Mouse (Mus musculus) hindbrain, embryonic 12.5 days (tissue): ENCODE measurements around the gene Ldlrap1. TPM values are rescaled to one million over a fixed set of nuclear protein-coding genes. Genes with fewer than 3 reads are reported as not detected.

ENCODE experiments used
- ATAC-seq: fragments of 200-750 bp; cut with Nextera tagmentation; 2 replicates; pipeline ENCODE4 v1.8.0; 2017; ENCODE audit warnings: moderate TSS enrichment; ENCODE audit not compliant: low FRiP score
- H3K27ac ChIP-seq: fragments of 300-500 bp; sonication (generic); 2 replicates; pipeline ENCODE4 v1.5.1; 2016; ENCODE audit warnings: mild to moderate bottlenecking
- H3K27me3 ChIP-seq: fragments of 300-500 bp; sonication (generic); 2 replicates; pipeline ENCODE4 v1.6.1; 2016; ENCODE audit warnings: mild to moderate bottlenecking
- H3K36me3 ChIP-seq: fragments of 300-500 bp; sonication (generic); 2 replicates; pipeline ENCODE4 v1.6.1; 2016; ENCODE audit warnings: mild to moderate bottlenecking
- H3K4me1 ChIP-seq: fragments of 300-500 bp; sonication (generic); 2 replicates; pipeline ENCODE4 v1.6.1; 2016
- H3K4me2 ChIP-seq: fragments of 300-500 bp; sonication (generic); replicated peaks from 2 replicates; pipeline ENCODE4 v1.6.1; 2016; ENCODE audit warnings: mild to moderate bottlenecking
- H3K4me3 ChIP-seq: fragments of 300-500 bp; sonication (generic); 2 replicates; pipeline ENCODE4 v1.5.1; 2016; ENCODE audit warnings: mild to moderate bottlenecking
- H3K9ac ChIP-seq: fragments of 300-500 bp; sonication (generic); 2 replicates; pipeline ENCODE4 v1.6.1; 2016; ENCODE audit warnings: mild to moderate bottlenecking, moderate library complexity
- H3K9me3 ChIP-seq: fragments of 300-500 bp; sonication (generic); replicated peaks from 2 replicates; pipeline ENCODE4 v1.6.1; 2016; ENCODE audit warnings: mild to moderate bottlenecking
- WGBS: fragments of 180-500 bp; shearing (Covaris S2); methylation state at CpG from one replicate; pipeline ENCODE4 v1.1.7; 2016; 5-methylcytosine and 5-hydroxymethylcytosine counted together
- polyA plus RNA-seq: library from polyadenylated mRNA; unstranded; fragments of >200 nt; fragmentation: Nextera tagmentation; extraction: Ambion mirVana; gene quantifications from 2 replicates; pipeline ENCODE4 v1.2.1, GENCODE M21; 2016

Ldlrap1 gene
- 7.8 and 10.4 TPM in 2 replicates for polyA plus RNA-seq

- no peaks in the 10 kb centered on the region for H3K9me3 ChIP-seq
- H3K27ac ChIP-seq: no peak within 1 kb of the TSS
- WGBS: under 1% methylated on average over 78 of the region's 80 CpGs
- peak within 1 kb of the TSS; percentile 68 for H3K9ac ChIP-seq
- peaks cover 16% of the 10 kb centered on the region for H3K4me1 ChIP-seq
- H3K4me3 ChIP-seq: peak within 1 kb of the TSS; percentile 63
- peak; percentile 69 for ATAC-seq
- H3K4me2 ChIP-seq: peak within 1 kb of the TSS; percentile 92
- peaks cover 67% of the 10 kb centered on the region for H3K27me3 ChIP-seq
- H3K36me3 ChIP-seq: no peaks in the 10 kb centered on the region
Observed at GRCm38 (mm10) chr4:134767426-134768225, at the start of gene Ldlrap1. Gene Ldlrap1, minus strand, starts transcription at chr4:134768024.

DNA sequence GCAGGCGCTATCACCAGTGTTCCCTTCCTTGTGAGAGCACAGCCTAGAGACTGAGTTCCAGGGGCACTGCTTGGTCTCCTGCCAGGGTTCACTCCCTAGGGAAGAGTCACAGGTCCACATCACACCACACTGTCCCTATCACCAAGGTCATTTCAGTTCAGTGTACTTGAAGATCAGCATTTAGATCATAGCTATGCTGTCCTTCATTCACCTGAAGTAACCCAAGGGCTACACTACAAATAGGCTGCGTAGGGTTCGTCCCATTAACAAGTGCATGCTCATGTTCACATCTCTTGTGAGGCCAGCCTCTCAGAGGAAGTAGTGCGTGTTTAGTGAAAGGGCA lies 46.4 kb upstream of the Ldlrap1 start:
- Histone ChIP-seq H3K36me3 (peaks cover 48% of the 10 kb centered on the region), H3K27ac (no peak overlapping the region), H3K9me3 (no peaks in the 10 kb centered on the region), H3K27me3 (no peaks in the 10 kb centered on the region), H3K4me2 (no peak overlapping the region), H3K9ac (no peak overlapping the region), H3K4me3 (no peak overlapping the region), H3K4me1 (no peaks in the 10 kb centered on the region)
- WGBS: 92% methylated on average over 4 of the region's 4 CpGs
- ATAC-seq: no peak

- H3K27ac ChIP-seq: no peak overlapping the region
Observed at GRCm38 (mm10) chr4:134813406-134814228, 45.8 kb upstream of the Ldlrap1 start.

GRCm38 (mm10) chr4:134804765-134805164 lies 36.9 kb upstream of the Ldlrap1 start:
- no peaks in the 10 kb centered on the region for H3K4me1 ChIP-seq
- H3K27me3 ChIP-seq: no peaks in the 10 kb centered on the region
- no peaks in the 10 kb centered on the region for H3K9me3 ChIP-seq
- no peak for ATAC-seq
- H3K36me3 ChIP-seq: peaks cover 90% of the 10 kb centered on the region
- H3K27ac ChIP-seq: no peak overlapping the region
- no peak overlapping the region for H3K4me2 ChIP-seq
- H3K4me3 ChIP-seq: no peak overlapping the region
- 87% methylated on average over 5 of the region's 5 CpGs for WGBS
- no peak overlapping the region for H3K9ac ChIP-seq

More at GRCm38 (mm10) chr4:134813406-134814228, 45.8 kb upstream of the Ldlrap1 start:
- no peaks in the 10 kb centered on the region for H3K27me3 ChIP-seq
- H3K9me3 ChIP-seq: no peaks in the 10 kb centered on the region
- no peak for ATAC-seq
- H3K4me3 ChIP-seq: no peak overlapping the region
- 91% methylated on average over 17 of the region's 17 CpGs for WGBS
- H3K9ac ChIP-seq: no peak overlapping the region
- H3K4me1 ChIP-seq: no peaks in the 10 kb centered on the region
- peaks cover 50% of the 10 kb centered on the region for H3K36me3 ChIP-seq
- H3K4me2 ChIP-seq: no peak overlapping the region

DNA sequence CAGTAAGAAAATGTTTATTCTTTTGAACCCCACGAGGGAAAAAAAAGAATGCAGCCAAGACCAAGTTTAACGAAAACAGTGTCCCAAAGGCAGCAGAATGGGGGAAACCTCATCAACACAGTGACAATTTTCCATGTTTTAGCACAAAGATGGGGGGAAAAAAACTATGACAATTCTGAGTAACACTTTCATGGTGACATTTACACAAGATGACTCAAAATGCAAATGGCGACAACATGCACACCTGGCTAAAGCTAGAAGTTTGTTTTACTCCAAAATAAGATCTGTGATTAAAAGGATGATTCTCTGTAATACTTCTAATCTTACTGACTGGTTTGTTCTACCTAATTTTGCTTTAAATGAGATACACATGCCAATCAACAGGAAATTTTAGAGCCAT lies 34.9 kb upstream of the Ldlrap1 start:
- Histone ChIP-seq H3K27me3 (no peaks in the 10 kb centered on the region), H3K27ac (no peak overlapping the region), H3K9me3 (no peaks in the 10 kb centered on the region), H3K4me1 (no peaks in the 10 kb centered on the region), H3K4me3 (no peak overlapping the region), H3K9ac (peak overlapping the region; percentile 35; the same call in 1 of the 2 replicates), H3K36me3 (peaks cover 71% of the 10 kb centered on the region), H3K4me2 (no peak overlapping the region)
- no peak for ATAC-seq
- 93% methylated on average over 3 of the region's 3 CpGs for WGBS

- H3K36me3 ChIP-seq: peaks cover 67% of the 10 kb centered on the region
- H3K9me3 ChIP-seq: no peaks in the 10 kb centered on the region
- H3K27me3 ChIP-seq: no peaks in the 10 kb centered on the region
- H3K9ac ChIP-seq: peak overlapping the region; percentile 35; the same call in 1 of the 2 replicates
- no peaks in the 10 kb centered on the region for H3K4me1 ChIP-seq
- no peak for ATAC-seq
- no peak overlapping the region for H3K4me2 ChIP-seq
- 93% methylated on average over 10 of the region's 10 CpGs for WGBS
- H3K27ac ChIP-seq: no peak overlapping the region
- H3K4me3 ChIP-seq: no peak overlapping the region
Observed at GRCm38 (mm10) chr4:134802155-134802554, 34.3 kb upstream of the Ldlrap1 start.

GRCm38 (mm10) chr4:134800693-134801092 lies 32.9 kb upstream of the Ldlrap1 start:
- Histone ChIP-seq H3K9me3 (no peaks in the 10 kb centered on the region), H3K27me3 (no peaks in the 10 kb centered on the region), H3K27ac (no peak overlapping the region), H3K4me3 (no peak overlapping the region), H3K4me2 (no peak overlapping the region), H3K36me3 (peaks cover 53% of the 10 kb centered on the region), H3K9ac (no peak overlapping the region), H3K4me1 (0 out of 2 replicates have a peak, but pooled peaks cover 4% of the 10 kb centered on the region)
- ATAC-seq: no peak
- 68% methylated on average over 10 of the region's 10 CpGs for WGBS

GRCm38 (mm10) chr4:134800098-134800497 lies 32.3 kb upstream of the Ldlrap1 start:
- Histone ChIP-seq H3K27ac (no peak overlapping the region), H3K4me3 (no peak overlapping the region), H3K36me3 (peaks cover 47% of the 10 kb centered on the region), H3K27me3 (no peaks in the 10 kb centered on the region), H3K4me1 (0 out of 2 replicates have a peak, but pooled peaks cover 4% of the 10 kb centered on the region), H3K9ac (no peak overlapping the region), H3K9me3 (no peaks in the 10 kb centered on the region), H3K4me2 (no peak overlapping the region)
- ATAC-seq: no peak
- 75% methylated on average over 8 of the region's 8 CpGs for WGBS

DNA sequence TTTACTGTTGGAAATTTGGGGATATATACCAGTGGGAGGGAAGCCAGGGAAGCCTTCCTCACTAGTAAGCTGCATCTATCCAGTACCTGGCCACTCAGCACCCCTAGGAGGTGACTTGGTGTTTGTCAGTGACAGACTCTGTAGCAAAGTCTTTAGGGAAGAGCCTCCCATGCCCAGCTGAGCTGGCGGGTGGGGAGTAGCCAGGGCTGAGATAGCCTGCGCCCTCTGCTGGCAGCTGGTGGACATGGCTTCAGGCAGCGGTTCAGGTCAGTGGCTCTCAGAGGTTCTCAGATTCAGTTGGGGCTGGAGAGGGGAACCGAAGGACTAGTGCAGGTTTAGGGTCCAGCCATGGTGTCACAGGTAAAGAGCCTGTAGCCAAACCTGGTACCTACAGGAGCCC lies 31.4 kb upstream of the Ldlrap1 start:
- Histone ChIP-seq H3K9me3 (no peaks in the 10 kb centered on the region), H3K4me2 (no peak overlapping the region), H3K36me3 (peaks cover 39% of the 10 kb centered on the region), H3K27me3 (no peaks in the 10 kb centered on the region), H3K4me3 (no peak overlapping the region), H3K27ac (no peak overlapping the region), H3K4me1 (0 out of 2 replicates have a peak, but pooled peaks cover 4% of the 10 kb centered on the region), H3K9ac (no peak overlapping the region)
- WGBS: 13% methylated on average over 4 of the region's 4 CpGs
- no peak for ATAC-seq

DNA sequence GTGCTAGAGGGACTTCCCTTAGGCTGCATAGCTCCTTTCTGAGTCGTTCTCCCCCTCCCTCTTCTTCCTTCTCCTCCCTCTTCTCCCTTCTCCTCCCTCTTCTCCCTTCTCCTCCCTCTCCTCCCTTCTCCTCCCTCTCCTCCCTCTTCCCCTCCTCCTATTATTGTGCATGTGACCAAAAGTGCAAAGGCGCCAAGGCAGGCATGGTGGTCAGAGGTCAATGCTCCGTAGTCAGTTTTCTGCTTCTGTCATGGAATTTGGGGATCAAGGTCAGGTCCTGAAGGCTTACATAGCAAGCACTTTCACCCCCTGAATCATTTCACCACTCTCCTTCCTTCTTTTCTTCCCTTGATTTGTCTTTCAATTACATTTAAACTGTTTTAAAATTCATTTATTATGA lies 31.0 kb upstream of the Ldlrap1 start:
- no peaks in the 10 kb centered on the region for H3K27me3 ChIP-seq
- WGBS: 52% methylated on average over 3 of the region's 3 CpGs
- no peak overlapping the region for H3K9ac ChIP-seq
- no peaks in the 10 kb centered on the region for H3K9me3 ChIP-seq
- no peak overlapping the region for H3K4me3 ChIP-seq
- 0 out of 2 replicates have a peak, but pooled peaks cover 4% of the 10 kb centered on the region for H3K4me1 ChIP-seq
- no peak for ATAC-seq
- H3K36me3 ChIP-seq: peaks cover 36% of the 10 kb centered on the region
- no peak overlapping the region for H3K27ac ChIP-seq
- no peak overlapping the region for H3K4me2 ChIP-seq

DNA sequence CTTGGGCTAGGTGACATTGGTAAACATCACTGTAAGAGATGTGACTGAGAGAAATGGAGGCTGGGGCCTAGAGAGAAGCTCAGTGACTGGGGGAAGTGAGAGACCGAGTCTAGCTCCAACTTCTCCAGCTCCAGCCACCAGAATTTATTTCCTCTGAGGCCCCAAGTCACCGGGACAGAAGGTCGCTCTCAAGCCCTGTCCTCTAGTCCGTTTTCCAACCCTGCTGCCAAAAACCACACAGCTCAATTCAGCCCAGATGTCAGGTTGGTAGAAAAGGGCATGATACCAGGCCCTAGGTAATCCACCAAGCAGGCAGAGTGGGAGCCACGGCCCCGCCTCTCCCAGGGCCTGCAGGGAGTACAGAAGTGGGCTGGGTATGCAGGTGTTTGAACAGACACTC lies 29.8 kb upstream of the Ldlrap1 start:
- H3K4me2 ChIP-seq: no peak overlapping the region
- 76% methylated on average over 6 of the region's 6 CpGs for WGBS
- H3K4me1 ChIP-seq: 0 out of 2 replicates have a peak, but pooled peaks cover 4% of the 10 kb centered on the region
- H3K27me3 ChIP-seq: no peaks in the 10 kb centered on the region
- no peak overlapping the region for H3K4me3 ChIP-seq
- ATAC-seq: no peak
- peaks cover 25% of the 10 kb centered on the region for H3K36me3 ChIP-seq
- no peak overlapping the region for H3K27ac ChIP-seq
- no peak overlapping the region for H3K9ac ChIP-seq
- no peaks in the 10 kb centered on the region for H3K9me3 ChIP-seq

DNA sequence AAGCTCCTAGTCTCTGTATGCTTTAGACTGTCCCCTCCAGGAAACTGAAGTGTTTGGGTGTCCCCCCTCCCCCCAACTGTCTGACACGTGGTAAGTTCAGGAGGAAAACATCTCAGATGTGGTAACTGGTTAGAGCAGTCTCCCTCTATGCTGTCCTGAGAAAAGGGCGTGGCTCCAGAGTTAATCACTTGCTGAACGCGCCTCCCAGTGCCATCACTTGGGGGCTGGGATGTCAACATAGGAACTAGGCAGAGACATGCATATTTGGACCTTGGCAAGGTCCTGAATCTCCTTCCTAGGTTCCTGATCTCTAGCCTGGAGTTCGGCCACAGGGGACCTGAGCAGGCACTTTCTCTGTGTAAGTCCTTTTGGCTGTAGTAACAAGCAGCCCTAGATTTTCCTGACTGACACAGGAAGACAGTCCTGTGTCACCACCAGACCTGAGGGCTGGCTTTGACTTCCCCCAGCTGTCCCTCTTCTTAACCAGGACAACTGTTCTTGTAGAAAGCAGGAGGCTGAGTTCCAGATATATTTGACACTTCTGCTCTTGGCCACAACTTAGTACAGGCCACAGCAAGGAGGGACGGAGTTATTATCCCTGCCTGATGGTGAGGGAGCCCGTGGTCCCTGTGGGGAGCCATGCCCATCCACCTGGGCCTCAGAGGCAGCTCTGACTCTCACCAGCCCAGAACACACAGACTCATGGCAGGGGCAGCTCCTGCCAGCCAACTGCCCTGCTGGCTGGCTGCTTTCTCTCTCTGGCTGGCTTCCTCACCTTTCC lies 28.9 kb upstream of the Ldlrap1 start:
- Histone ChIP-seq H3K27ac (no peak overlapping the region), H3K4me2 (no peak overlapping the region), H3K36me3 (peaks cover 17% of the 10 kb centered on the region), H3K27me3 (no peaks in the 10 kb centered on the region), H3K4me1 (peaks cover 4% of the 10 kb centered on the region; the same call in 1 of the 2 replicates), H3K4me3 (no peak overlapping the region), H3K9ac (no peak overlapping the region), H3K9me3 (no peaks in the 10 kb centered on the region)
- 34% methylated on average over 7 of the region's 7 CpGs for WGBS
- ATAC-seq: no peak
